Mouse (Mus musculus) cortical plate, adult 2 months (tissue): Measurements from ENCODE around the gene Trpm3.

Source experiments
- CTCF ChIP-seq: fragments of 200-500 bp; IDR thresholded peaks from 2 replicates; pipeline ENCODE4 v1.5.1; 2011; ENCODE audit warnings: mild to moderate bottlenecking, control low read depth, low read length; ENCODE audit not compliant: insufficient read depth; ENCODE audit errors: extremely low read depth
- POLR2A ChIP-seq: fragments of 200-500 bp; IDR thresholded peaks from 2 replicates; pipeline ENCODE4 v1.6.1; 2011; ENCODE audit warnings: mild to moderate bottlenecking, low read length, control low read depth; ENCODE audit not compliant: insufficient read depth; ENCODE audit errors: extremely low read depth

DNA sequence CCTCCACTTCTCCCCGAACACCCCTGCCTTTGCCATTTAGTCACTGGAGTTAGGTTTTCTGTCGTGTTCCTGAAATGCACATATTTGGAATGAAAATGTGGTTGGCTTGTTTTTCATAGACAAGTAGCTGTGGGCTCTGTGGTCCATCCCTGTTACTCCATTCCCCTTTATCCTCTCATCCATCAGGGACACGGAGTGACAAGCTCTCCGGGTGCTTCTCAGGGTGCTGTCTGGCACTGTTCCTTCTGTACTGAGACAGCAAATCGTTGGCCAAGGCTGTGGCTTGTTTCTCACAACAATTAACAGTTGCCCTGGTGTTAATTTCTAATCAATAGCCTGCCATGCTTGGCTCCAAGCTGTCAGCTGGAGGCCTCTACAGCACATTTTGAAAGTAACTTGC lies 838.7 kb downstream of the Trpm3 start:
- TF ChIP-seq CTCF (no peak), POLR2A (no peak)
